Mouse (Mus musculus): Measurements from ENCODE around the gene Cd86. TPM values are rescaled to one million over a fixed set of nuclear protein-coding genes. Genes with fewer than 3 reads are reported as not detected.

Cd86 gene
- polyA plus RNA-seq, 1 experiment from 2014 or later, result 0.56 TPM

- Histone ChIP-seq H3K4me1 (peaks cover 19% of the 10 kb centered on the region), H3K9me3 (no peaks in the 10 kb centered on the region), H3K27ac (no peak within 1 kb of the TSS), H3K27me3 (ENCODE audit: poor library complexity, severe bottlenecking) (peaks cover 40% of the 10 kb centered on the region), H3K36me3 (replicated peaks) (no peaks in the 10 kb centered on the region), H3K4me3 (peak within 1 kb of the TSS; percentile 61)
- peak; percentile 23 for DNase-seq (ENCODE audit: extremely low spot score, low spot score)
- 2% methylated on average over 36 of the region's 36 CpGs for WGBS
Measured at GRCm38 (mm10) chr16:36561386-36562338, 104.2 kb downstream of the Cd86 start, which contains the start of gene Casr. Gene Casr (minus strand): TSS chr16:36562141.

- H3K27me3 ChIP-seq (ENCODE audit: poor library complexity, severe bottlenecking), result peaks cover 40% of the 10 kb centered on the region
- H3K9me3 ChIP-seq, result no peaks in the 10 kb centered on the region
- no peak overlapping the region for H3K27ac ChIP-seq
- no peak overlapping the region for H3K4me3 ChIP-seq
- WGBS, result 94% methylated on average over 6 of the region's 6 CpGs
- DNase-seq (ENCODE audit: extremely low spot score, low spot score), result no peak
- peaks cover 19% of the 10 kb centered on the region for H3K4me1 ChIP-seq
- no peaks in the 10 kb centered on the region for H3K36me3 ChIP-seq (replicated peaks)
Measured at GRCm38 (mm10) chr16:36559573-36559972, 106.3 kb downstream of the Cd86 start.

- Histone ChIP-seq H3K4me3 (no peak overlapping the region), H3K36me3 (replicated peaks) (no peaks in the 10 kb centered on the region), H3K27me3 (ENCODE audit: poor library complexity, severe bottlenecking) (peaks cover 17% of the 10 kb centered on the region), H3K4me1 (peaks cover 5% of the 10 kb centered on the region), H3K27ac (no peak overlapping the region), H3K9me3 (peaks cover 7% of the 10 kb centered on the region)
- WGBS, result 86% methylated on average over 10 of the region's 10 CpGs
- no peak for DNase-seq (ENCODE audit: extremely low spot score, low spot score)
Measured at GRCm38 (mm10) chr16:36555672-36556165, 110.2 kb downstream of the Cd86 start.

Other genes starting within 250 kb of the Cd86 start
- not detected in 2 replicates for gene Stfa3, start 210.7 kb downstream of the Cd86 start, polyA plus RNA-seq (2016; fragmentation: Nextera tagmentation; extraction: Ambion mirVana)
- gene Casr, start 103.9 kb downstream of the Cd86 start, polyA plus RNA-seq (2016; fragmentation: Nextera tagmentation; extraction: Ambion mirVana), result 0.07 and 0.12 TPM in 2 replicates
- gene Ildr1, start 27.9 kb upstream of the Cd86 start, polyA plus RNA-seq (2016; fragmentation: Nextera tagmentation; extraction: Ambion mirVana), result 0.37 and 0.97 TPM in 2 replicates
- gene Slc15a2, start 118.9 kb upstream of the Cd86 start, polyA plus RNA-seq (2016; fragmentation: Nextera tagmentation; extraction: Ambion mirVana), result 1.8 and 3.1 TPM in 2 replicates
- gene Iqcb1, start 162.3 kb upstream of the Cd86 start, polyA plus RNA-seq (2016; fragmentation: Nextera tagmentation; extraction: Ambion mirVana), result 64.6 and 67.8 TPM in 2 replicates
- 1.7 and 1.8 TPM in 2 replicates for gene Eaf2, start 208.9 kb upstream of the Cd86 start, polyA plus RNA-seq (2016; fragmentation: Nextera tagmentation; extraction: Ambion mirVana)
- 71.8 and 76.2 TPM in 2 replicates for gene Golgb1, start 209.1 kb upstream of the Cd86 start, polyA plus RNA-seq (2016; fragmentation: Nextera tagmentation; extraction: Ambion mirVana)

All from forebrain, embryonic 10.5 days (tissue).